Comparison of ENCODE assay signal across 9 mouse cellular contexts in genomic region chr14:59969485-59970134, GRCm38 (mm10).
A peak's percentile ranks its signal among the peaks of the same experiment; 100 is the strongest.
DNase-seq lines count a peak whose midpoint lies in the region; ATAC-seq lines count a peak whose summit lies in the region.
"Had no signal": no experiment of that assay in that cellular context is flagged by ENCODE, and none has a peak within 500 bp of the region (broad histone marks: within the 10 kb centered on the region; RNA-seq: fewer than 3 reads in every experiment).

No protein-coding gene starts in this region.

- intact Hi-C loops in gastrocnemius, postnatal 14 days (cut with DNase I; ENCODE audit: low total_unique reads), result no loop called here
- intact Hi-C loops in left cerebral cortex, postnatal 36 days (cut with DNase I), result no loop called here

- peak; percentile 89 for DNase-seq in Muller cell, postnatal 12 days (ENCODE audit: inconsistent ontology term)
- DNase-seq in brain, embryonic 18.5 days (ENCODE audit: low read depth, low spot score), result peak; percentile 57
- peak; percentile 26 for DNase-seq in gastrocnemius, postnatal 14 days
- peak; percentile 30 to 34 for DNase-seq in kidney, postnatal 4 days
- DNase-seq in urinary bladder, postnatal 14 days (ENCODE audit: low spot score), result no peak
- no peak for DNase-seq in left cerebral cortex, postnatal 36 days (ENCODE audit: low spot score in 2 of 2)
- DNase-seq in cerebellum, postnatal 36 days, result no peak

- no peak for ATAC-seq in monocyte, adult 5-6 weeks (replicated peaks; ENCODE audit: insufficient number of reproducible peaks, low FRiP score, low TSS enrichment, poor library complexity, severe bottlenecking)
- ATAC-seq: intestine, embryonic 16.5 days had no signal

Comparison
In these comparisons a context has a peak if more than half of its experiments do, and no peak if none do; other contexts are left out.
1. DNase-seq: peak in Muller cell, postnatal 12 days (single experiment), brain, embryonic 18.5 days (single experiment), gastrocnemius, postnatal 14 days (single experiment) and kidney, postnatal 4 days (2 of 2); none in urinary bladder, postnatal 14 days (single experiment), left cerebral cortex, postnatal 36 days (0 of 2) and cerebellum, postnatal 36 days (0 of 2).